Mouse (Mus musculus) embryo, embryonic 10 days (tissue): ENCODE measurements around the gene Celf2.
A peak's percentile ranks its signal among the peaks of the same experiment; 100 is the strongest.

Source experiments
- DNase-seq: peaks from one replicate; pipeline ENCODE4 v3.0.0-alpha.2; 2015; ENCODE audit warnings: low spot score

The Celf2 gene

DNA sequence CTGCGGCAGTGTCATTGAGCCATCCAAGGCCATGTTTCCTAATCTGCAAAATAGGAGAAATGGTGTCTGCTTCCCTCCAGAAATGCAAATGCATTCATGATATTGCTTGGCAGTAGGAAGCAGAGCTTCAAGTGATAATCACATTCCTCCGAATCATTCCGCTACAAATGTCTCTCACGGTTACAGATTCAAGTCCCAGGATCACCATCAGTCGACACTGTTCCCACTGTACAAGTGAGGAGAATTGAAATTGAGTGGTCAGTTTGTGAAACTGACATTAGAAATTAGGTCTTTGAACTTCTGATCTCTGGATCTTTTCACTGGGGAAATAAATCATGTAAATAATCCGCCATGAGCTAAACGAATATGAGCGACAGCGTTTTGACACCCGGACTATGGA, 596.0 kb downstream of the Celf2 start:
- DNase-seq: no peak

DNA sequence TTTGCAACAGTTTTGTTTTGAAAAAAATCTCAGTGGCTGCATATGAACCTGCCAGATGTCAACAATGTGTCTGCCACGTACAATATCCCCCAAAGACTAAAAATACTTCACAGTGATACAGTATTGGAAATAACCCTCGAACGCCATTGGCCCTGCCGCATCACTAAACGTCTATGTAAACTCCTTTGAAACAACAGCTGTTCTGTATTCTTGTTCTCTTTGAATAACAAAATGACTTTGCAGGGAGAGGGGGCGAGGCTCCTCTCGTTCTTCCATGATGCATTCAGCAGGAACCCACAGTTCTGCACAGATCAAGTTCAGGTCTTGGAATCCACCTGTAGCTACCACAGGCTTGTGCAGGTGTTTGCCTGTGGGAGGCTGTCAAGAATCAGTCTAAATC, 597.4 kb downstream of the Celf2 start:
- no peak for DNase-seq

GRCm38 (mm10) chr2:6909921-6910320, 599.4 kb downstream of the Celf2 start:
- peak; percentile 16 for DNase-seq

DNA sequence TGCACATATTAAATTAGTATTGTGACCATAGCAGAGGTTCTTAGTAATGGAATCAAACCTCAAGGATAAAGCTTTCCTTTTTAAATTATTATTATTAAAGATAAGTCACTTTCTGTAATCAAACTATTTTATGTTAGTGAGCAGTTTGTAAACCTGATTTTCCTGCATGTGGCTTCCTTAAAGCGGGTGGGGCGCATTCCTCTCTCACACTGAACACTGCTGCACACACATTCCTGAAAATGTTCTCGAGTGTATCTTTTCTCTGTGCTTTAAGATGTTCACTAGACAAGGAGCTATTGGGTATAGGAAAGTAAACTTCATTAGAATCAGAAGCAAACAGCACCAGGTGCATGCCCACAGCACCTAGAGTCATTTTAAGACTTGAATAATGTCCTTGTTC, 605.0 kb downstream of the Celf2 start:
- no peak for DNase-seq

DNA sequence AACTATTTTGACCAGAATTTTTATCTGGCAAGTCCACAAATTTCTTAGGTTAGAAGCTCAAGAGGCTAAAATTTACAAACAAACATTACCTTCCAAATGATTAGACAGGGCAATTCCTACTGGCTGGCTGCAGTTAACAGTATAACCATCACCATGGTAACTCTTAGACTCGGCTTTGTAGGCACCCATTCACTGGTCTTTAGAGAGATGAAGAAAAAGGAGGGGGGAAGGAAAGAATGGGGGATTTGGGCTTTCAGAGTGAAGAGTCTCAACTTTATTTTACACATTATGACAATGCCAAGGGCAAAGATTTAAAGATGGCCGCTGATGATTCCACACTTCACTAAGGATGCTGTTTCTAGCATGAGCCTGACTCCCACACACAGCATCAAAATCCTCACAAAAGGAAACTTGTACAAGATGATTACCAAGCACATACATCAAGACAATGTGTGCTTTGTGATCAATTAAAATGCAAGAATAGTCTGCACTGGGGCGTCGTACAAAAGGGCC, 606.1 kb downstream of the Celf2 start:
- peak; percentile 52 for DNase-seq

GRCm38 (mm10) chr2:6896896-6897295, 612.5 kb downstream of the Celf2 start:
- no peak for DNase-seq

- no peak for DNase-seq
Measured at GRCm38 (mm10) chr2:6893597-6893996, 615.8 kb downstream of the Celf2 start.

GRCm38 (mm10) chr2:6893095-6893494, 616.3 kb downstream of the Celf2 start:
- DNase-seq: no peak

DNA sequence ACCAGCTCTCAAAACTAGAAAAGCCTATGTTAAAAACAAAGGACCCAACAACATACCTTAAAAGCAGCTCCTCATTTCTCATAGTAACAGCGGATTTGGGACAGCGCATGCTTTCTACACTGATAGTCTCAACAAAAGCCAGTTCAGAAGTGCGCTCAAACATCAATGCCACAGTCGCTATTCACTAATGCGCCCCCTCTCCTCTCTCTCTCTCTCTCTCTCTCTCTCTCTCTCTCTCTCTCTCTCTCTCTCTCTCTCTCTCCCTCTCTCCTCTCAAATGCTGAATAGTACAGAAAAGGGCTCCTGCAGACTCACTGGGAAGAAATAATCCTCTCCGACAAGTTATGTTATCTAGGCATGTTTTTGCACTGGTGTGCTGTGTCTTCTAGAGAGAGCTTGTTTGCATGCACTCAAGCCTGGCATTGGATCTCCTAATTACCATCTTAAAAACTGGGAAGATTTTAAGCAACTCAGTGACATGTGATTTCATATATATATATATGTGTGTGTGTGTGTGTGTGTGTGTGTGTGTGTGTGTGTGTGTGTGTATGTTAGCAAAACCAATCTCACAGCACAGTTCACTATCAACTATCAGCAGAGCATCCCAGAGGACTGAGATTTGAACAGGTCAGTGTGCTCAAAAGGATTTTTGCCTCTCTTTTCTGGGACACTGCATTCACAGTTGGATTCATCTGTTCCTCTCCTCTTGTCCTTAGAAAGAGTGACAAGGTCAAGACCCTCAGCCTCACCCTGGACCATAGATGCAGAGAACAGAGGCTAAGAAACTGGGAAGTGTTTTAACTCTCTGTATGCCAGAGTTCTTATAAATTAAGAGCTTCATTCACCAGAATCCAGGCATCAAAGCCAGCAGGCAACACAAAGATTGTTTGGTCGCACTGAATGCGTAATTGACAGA, 624.3 kb downstream of the Celf2 start:
- DNase-seq: peak; percentile 82

DNA sequence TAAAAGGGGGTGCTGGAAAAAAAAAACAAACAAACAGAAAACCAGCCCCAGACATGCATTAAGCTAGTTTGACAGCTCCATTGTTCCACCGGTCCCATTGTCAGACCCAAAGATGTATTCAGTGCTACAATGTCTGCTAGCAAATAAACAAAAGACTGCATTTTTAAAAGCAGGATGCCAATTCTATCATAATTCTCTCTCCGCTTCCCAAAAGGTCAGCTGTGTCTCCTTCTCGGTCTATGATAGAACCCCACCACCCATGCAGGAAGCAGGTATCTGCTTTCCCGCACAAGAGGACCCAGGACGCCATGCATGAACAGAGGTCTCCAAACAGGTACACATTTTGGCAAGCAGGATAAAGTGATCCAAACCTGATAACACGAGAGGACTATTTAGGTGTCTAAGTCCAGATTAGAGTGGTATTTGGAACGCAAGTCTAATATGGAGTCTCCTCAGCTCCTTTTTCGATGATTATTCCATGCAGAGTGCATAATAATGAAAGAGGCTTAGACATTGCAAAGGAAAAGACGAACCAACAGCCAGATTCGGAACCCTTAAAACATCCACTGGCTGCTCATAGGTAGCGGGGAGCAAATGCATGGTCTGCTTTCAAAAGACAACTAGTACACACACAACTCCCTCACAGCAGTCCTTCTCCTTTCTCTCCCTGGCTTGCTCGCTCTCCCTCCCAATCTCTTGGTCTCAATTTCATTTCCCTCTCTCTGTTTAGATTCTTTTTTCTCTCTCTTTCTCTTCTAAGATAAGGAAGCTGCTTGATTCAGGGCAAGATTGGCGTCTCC, 625.2 kb downstream of the Celf2 start:
- DNase-seq: peak; percentile 42

GRCm38 (mm10) chr2:6882236-6882885, 627.0 kb downstream of the Celf2 start:
- no peak for DNase-seq

DNA sequence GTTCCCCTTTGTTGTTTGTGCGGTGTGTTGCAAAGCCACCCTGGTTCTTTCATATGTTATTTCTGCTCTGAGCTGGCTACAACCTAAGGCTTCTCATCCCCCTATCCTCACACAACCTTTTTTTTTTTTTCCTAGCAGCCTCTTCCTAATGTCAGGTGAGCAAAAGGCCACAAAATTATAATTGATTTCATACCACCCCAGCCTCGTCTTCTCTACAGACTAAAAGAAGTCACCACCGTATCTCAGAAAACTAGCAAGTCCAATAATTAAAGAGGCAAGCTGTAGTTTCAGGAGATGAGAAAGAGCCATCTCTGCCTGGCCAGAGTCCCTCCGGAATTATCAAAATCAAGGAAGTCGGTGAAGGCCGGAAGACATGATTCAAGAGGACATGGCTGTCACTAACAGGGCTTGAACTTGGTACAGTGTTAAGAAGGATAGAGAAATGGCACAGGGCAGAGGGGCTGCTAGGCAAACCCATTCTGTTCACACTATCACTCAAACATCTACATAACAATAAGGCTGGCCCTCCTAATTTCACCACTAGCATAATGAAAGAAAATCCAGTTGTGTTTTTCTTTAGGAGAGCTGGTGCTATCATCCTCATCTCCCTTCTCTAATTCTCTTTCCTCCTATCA, 628.3 kb downstream of the Celf2 start:
- DNase-seq: no peak

GRCm38 (mm10) chr2:6877094-6877493, 632.3 kb downstream of the Celf2 start:
- DNase-seq: no peak

DNA sequence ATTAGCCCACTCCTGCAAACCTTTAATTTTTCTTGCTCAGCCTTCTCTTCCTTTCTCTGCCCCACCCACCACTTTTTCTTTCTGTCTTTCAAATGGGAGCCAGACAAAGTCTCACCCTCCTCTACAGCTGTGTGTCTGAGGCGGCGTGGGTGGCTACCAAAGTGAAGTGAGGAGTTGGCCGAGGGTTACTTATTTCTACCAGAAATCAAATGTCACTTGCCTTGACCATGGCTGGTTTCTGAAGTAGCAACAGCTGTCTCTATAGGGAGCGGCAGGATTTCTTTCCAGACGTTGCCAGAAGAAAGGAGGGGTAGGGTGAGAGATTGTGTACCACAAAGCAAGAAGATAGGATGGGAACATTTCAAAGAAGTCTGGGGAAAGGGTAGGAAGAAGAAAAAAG, 632.8 kb downstream of the Celf2 start:
- no peak for DNase-seq

DNA sequence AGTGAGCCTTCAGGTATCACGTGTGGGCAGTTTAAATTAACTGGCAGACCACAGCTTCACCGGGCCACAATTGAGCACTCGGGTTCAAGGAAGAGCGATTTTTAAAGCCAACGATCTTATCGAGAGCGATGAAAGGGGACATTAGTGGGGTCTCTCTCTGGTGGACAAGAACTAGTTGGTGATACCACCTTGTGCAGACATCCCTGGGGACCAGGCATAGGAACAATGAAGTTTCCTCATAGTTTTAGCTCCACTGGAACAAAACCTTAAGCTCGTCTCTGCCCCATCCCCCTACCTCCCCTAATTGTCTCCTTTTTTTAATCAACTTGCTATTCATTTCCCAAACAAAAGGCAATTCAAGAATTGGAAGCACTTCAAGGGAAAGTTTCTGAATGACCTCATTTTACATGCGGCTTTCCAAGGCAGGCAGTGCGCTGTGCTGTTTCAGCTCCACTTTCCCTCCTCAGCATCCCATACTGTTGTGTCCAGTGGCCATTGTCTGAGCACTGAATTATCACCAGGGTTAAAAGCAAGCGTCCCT, 634.2 kb downstream of the Celf2 start:
- peak; percentile 51 for DNase-seq

DNA sequence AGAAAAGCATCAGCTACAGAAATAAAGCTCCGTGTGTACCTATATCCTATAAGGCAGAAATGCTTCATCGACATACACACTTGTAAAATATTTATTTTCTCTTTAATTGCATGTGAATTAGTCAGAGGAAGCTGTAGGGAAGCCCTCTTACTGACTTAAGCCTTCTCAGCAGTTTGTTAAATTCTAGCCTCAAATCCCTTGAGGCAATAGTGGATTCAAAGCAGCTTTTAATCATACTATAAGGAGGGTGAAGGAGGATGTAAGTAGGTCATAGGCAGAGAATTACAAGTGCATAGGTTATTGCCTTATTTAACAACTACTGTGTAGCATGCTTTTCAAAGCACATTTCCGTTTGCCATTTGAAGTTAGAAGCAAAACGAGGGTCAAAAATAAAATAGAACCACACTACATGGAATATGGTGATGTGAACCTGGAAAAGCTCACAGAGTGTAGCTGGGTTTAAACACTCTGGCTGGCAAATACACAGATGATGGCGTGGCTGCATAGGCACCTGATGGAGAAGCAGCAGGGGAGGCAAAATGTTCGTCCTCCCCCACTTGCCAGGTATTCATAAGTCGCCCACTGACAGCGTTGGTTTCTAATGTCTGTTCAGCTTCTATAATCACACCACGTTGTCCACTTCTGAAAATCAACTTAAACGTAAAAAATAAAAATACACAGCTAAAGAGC, 635.0 kb downstream of the Celf2 start:
- no peak for DNase-seq

- no peak for DNase-seq
Measured at GRCm38 (mm10) chr2:6873711-6874110, 635.7 kb downstream of the Celf2 start.

GRCm38 (mm10) chr2:6872894-6873255, 636.5 kb downstream of the Celf2 start:
- peak; percentile 41 for DNase-seq

- DNase-seq: peak; percentile 72
Measured at GRCm38 (mm10) chr2:6872131-6872893, 637.1 kb downstream of the Celf2 start.
